Mouse (Mus musculus): ENCODE results near the gene Hspa12a. TPM values are rescaled to one million over a fixed set of nuclear protein-coding genes. Genes with fewer than 3 reads are reported as not detected.

The Hspa12a gene
- total RNA-seq, 2 experiments from 2014 or later = 37.5 to 46.5 TPM

DNA sequence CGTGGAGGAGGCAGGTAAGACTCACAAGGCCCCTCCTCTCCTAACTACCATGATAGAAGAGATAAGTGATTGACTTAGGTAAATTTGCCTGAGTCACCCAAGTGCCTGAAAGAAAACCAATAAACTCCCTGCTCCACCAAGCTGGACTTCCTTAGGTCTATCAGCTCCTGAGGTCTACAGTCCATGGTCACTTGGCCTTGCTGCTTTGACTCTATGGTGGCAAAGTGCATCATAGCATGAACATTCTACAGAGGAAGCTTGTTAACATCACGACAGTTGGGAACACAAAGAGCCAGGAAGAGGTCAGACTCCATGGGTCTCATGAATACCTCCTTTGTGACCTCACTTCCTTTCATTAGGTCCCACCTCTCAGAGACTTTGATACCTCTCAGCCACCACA is 191.9 kb downstream of the Hspa12a start:
- no peak for DNase-seq

DNA sequence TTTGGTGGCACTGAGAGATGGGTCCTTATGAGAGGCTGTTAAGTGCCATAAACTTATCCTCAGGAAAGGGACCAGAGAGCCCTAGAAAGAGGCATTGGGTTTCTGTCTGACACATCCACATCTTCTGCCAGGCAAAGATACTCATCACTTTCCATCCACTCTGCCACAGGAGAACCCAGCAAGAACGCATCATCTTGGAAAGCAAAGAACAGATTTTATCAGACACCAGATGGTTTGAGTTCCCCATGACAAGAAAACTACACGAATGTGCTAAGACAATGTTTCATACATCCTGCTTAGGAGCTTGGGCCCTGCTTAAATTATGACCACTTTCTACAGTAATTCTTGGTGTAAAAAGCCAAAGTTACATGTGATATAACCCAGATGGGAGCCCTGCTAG is 192.6 kb downstream of the Hspa12a start:
- no peak for DNase-seq

DNA sequence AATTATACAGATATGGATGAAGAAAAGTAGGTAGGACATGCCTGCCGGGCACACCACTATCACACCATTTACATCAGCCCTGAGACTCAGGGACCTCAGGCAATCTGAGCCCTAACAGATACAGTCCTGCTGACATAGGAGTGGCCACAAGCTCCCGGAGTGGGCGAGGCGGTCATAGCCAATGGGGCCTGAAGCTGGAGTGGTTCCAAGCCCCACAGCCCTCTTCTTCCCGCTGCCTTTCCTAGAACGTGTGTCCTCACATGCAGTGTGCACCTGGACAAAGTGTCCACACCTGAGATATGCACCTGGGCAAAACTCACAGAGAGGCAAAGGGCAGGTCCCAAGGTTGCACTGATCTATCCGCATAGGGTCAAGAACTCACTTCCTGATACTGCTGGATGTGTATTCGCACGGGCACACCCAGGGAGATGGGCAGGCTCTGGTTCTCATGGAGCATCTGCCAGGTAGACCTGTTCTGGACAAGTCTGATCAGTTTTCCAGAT is 195.9 kb downstream of the Hspa12a start:
- no peak for DNase-seq

Small RNA genes lying within 50 kb of the gene (microRNA-seq; reads per million reads assigned to microRNA genes)
- 1.8 reads per million for gene Mir3086

Other genes with a start within 250 kb of the Hspa12a start
- gene Pnliprp1, start 214.8 kb downstream of the Hspa12a start, total RNA-seq (2021) = 1 to 10 TPM; 4.0 to 7.5 TPM
- gene Pnliprp2, start 183.9 kb downstream of the Hspa12a start, total RNA-seq (2021) = not detected
- gene 1700019N19Rik, start 149.2 kb downstream of the Hspa12a start, total RNA-seq (2021) = not detected
- under 1 TPM in 1 of 2 experiments, not detected in 1; 0.24 TPM for gene Eno4, start 229 bp downstream of the Hspa12a start, total RNA-seq (2021)
- gene Shtn1, start 132.4 kb upstream of the Hspa12a start, total RNA-seq (2021) = 10 to 100 TPM in 1 of 2 experiments, 1 to 10 TPM in 1; 10.0 to 11.6 TPM
- not detected for gene Vax1, start 226.4 kb upstream of the Hspa12a start, total RNA-seq (2021)

All from adrenal gland, postnatal 10 days (tissue).